Mouse (Mus musculus) kidney, embryonic 15.5 days (tissue): ENCODE results near the gene Zfp825. TPM values are rescaled to one million over a fixed set of nuclear protein-coding genes. Genes with fewer than 3 reads are reported as not detected.
"Not testable (repeated sequence)": the region's sequence is repeated elsewhere in the genome, so short reads cannot be mapped to it uniquely, and the experiment has no call there.

ENCODE experiments used
- ATAC-seq: fragments of 200-750 bp; cut with Nextera tagmentation; replicated peaks from 2 replicates; pipeline ENCODE4 v1.8.0; 2017; ENCODE audit warnings: moderate TSS enrichment; ENCODE audit not compliant: low FRiP score
- H3K27ac ChIP-seq: fragments of 300-500 bp; sonication (generic); 2 replicates; pipeline ENCODE4 v1.5.1; 2015; ENCODE audit warnings: mild to moderate bottlenecking, inconsistent platforms
- H3K27me3 ChIP-seq: fragments of 300-500 bp; sonication (generic); 2 replicates; pipeline ENCODE4 v1.6.1; 2015; ENCODE audit warnings: inconsistent platforms
- H3K36me3 ChIP-seq: fragments of 300-500 bp; sonication (generic); 2 replicates; pipeline ENCODE4 v1.6.1; 2015; ENCODE audit warnings: inconsistent platforms
- H3K4me1 ChIP-seq: fragments of 300-500 bp; sonication (generic); 2 replicates; pipeline ENCODE4 v1.6.1; 2015; ENCODE audit warnings: inconsistent platforms
- H3K4me2 ChIP-seq: fragments of 300-500 bp; sonication (generic); 2 replicates; pipeline ENCODE4 v1.6.1; 2015; ENCODE audit warnings: moderate library complexity, mild to moderate bottlenecking, inconsistent platforms
- H3K4me3 ChIP-seq: fragments of 300-500 bp; sonication (generic); replicated peaks from 2 replicates; pipeline ENCODE4 v1.5.1; 2015; ENCODE audit warnings: mild to moderate bottlenecking, inconsistent platforms
- H3K9ac ChIP-seq: fragments of 300-500 bp; sonication (generic); 2 replicates; pipeline ENCODE4 v1.6.1; 2015; ENCODE audit warnings: mild to moderate bottlenecking, inconsistent platforms
- H3K9me3 ChIP-seq: fragments of 300-500 bp; sonication (generic); replicated peaks from 2 replicates; pipeline ENCODE4 v1.6.1; 2016; ENCODE audit warnings: inconsistent platforms
- WGBS: fragments of 180-500 bp; shearing (Covaris S2); methylation state at CpG from one replicate; pipeline ENCODE4 v1.1.7; 2015; ENCODE audit warnings: mixed read lengths; 5-methylcytosine and 5-hydroxymethylcytosine counted together
- polyA plus RNA-seq: library from polyadenylated mRNA; unstranded; fragments of >200 nt; fragmentation: Nextera tagmentation; extraction: Ambion mirVana; gene quantifications from 2 replicates; pipeline ENCODE4 v1.2.1, GENCODE M21; 2015

The Zfp825 gene
- polyA plus RNA-seq, result 22.5 and 23.7 TPM in 2 replicates

DNA sequence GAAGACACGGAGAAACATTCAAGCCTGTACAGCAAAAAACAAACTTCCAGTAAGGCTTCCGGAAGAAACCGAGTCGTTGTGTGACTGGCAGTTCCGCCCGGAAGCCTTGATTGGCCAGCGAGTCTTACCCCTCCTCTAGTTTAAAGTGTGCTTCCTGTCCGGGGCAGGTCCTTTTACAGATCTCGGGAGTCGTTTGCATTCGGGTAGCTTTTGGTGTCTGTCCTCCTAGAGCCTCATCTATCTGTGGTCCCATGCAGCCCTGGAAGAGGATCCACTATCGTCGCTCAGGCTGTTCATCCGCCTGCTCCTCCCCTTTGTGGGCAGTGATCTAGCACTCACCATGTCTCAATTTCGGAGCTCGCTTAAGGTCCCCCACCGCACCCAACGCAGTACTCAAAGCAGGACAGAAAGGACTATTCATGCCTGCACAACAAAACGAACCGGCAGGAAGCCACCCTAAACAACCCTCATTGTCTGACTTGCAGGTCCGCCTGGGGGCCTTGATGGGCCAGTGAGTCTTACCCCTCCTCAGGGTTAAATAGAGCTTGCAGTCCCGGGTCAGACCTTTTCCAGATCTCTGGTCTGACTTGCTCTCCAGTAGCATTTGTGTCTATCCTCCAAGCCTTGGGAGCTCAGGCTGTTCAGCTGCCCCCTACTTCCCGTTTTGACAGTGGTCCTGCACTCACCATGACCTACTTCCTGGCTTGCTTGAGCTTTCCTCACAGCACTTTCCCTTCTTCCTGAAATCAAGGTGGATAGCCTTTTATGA is at the start of gene Zfp825:
Gene Zfp825 (minus strand): TSS at position 82 of the 769 bp plus-strand sequence.
- ATAC-seq, result peak; percentile 99
- peak within 1 kb of the TSS; percentile 84 for H3K4me2 ChIP-seq
- H3K9me3 ChIP-seq, result no peaks in the 10 kb centered on the region
- H3K36me3 ChIP-seq, result no peaks in the 10 kb centered on the region
- H3K4me1 ChIP-seq, result 0 out of 2 replicates have a peak, but pooled peaks cover 8% of the 10 kb centered on the region
- WGBS, result under 1% methylated on average over 23 of the region's 23 CpGs
- no peaks in the 10 kb centered on the region for H3K27me3 ChIP-seq
- H3K4me3 ChIP-seq, result peak within 1 kb of the TSS; percentile 56
- peak within 1 kb of the TSS; percentile 94 for H3K27ac ChIP-seq
- H3K9ac ChIP-seq, result peak within 1 kb of the TSS; percentile 60

DNA sequence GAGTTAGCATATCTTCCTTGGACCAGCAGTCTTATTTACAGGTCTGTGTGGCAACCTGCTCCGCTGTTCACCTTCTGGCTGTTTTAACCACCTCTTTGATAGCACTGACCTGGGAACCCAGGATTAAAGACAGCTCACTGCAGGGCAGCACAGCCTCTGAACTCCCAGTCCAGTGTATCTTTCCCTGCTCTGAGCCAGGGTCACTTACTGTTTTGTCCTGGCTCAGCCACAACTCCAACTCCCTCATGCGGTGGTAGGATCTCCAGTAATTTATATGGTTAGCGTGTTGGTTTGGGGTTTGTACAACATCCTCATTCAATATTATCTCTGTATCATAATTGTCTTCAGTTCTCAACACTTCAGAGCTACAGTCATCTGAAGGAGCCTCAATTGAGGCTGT is 41.6 kb upstream of the Zfp825 start:
- H3K4me2 ChIP-seq, H3K27me3 ChIP-seq, H3K9me3 ChIP-seq, H3K4me3 ChIP-seq, H3K27ac ChIP-seq, H3K36me3 ChIP-seq, ATAC-seq, H3K9ac ChIP-seq, H3K4me1 ChIP-seq: not testable (repeated sequence)
- 92% methylated on average over 3 of the region's 3 CpGs for WGBS

- not testable (repeated sequence) for H3K4me2 ChIP-seq
Observed at GRCm38 (mm10) chr13:74534864-74535263, 41.1 kb upstream of the Zfp825 start.

GRCm38 (mm10) chr13:74534096-74534495 is 40.3 kb upstream of the Zfp825 start:
- no peak; the same call in 1 of the 2 replicates for ATAC-seq
- Histone ChIP-seq H3K36me3 (no peaks in the 10 kb centered on the region), H3K9me3 (no peaks in the 10 kb centered on the region), H3K4me1 (no peaks in the 10 kb centered on the region), H3K4me2 (no peak overlapping the region), H3K27ac (no peak overlapping the region), H3K27me3 (no peaks in the 10 kb centered on the region), H3K4me3 (no peak overlapping the region), H3K9ac (no peak overlapping the region)
- WGBS, result 92% methylated on average over 15 of the region's 15 CpGs

More at GRCm38 (mm10) chr13:74534864-74535263, 41.1 kb upstream of the Zfp825 start:
- not testable (repeated sequence) for H3K9ac ChIP-seq, H3K36me3 ChIP-seq, H3K27me3 ChIP-seq, H3K4me1 ChIP-seq, H3K27ac ChIP-seq, H3K9me3 ChIP-seq, H3K4me3 ChIP-seq
- peak; percentile 54; the same call in 1 of the 2 replicates for ATAC-seq
- WGBS, result 19% methylated on average over 3 of the region's 3 CpGs

- H3K4me3 ChIP-seq, ATAC-seq, H3K36me3 ChIP-seq, H3K27me3 ChIP-seq, H3K4me1 ChIP-seq, H3K4me2 ChIP-seq, H3K9me3 ChIP-seq, H3K9ac ChIP-seq, H3K27ac ChIP-seq: not testable (repeated sequence)
- WGBS, result 25% methylated on average over 1 of the region's 1 CpGs
Observed at GRCm38 (mm10) chr13:74531251-74531650, 37.5 kb upstream of the Zfp825 start.

DNA sequence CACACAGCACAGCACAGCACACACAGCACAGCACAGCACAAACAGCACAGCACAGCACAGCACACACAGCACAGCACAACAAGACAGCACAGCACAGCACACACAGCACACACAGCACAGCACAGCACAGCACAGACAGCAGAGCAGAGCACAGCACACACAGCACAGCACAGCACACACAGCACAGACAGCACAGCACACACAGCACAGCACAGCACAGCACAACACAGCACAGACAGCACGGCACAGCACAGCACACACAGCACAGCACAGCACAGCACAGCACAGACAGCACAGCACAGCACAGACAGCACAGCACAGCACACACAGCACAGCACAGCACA is 35.6 kb upstream of the Zfp825 start:
- H3K4me3 ChIP-seq, H3K27ac ChIP-seq, H3K4me1 ChIP-seq, H3K9me3 ChIP-seq, H3K9ac ChIP-seq, H3K27me3 ChIP-seq, H3K4me2 ChIP-seq, H3K36me3 ChIP-seq: not testable (repeated sequence)
- peak; percentile 36 for ATAC-seq
- WGBS, result 11% methylated on average over 1 of the region's 1 CpGs

DNA sequence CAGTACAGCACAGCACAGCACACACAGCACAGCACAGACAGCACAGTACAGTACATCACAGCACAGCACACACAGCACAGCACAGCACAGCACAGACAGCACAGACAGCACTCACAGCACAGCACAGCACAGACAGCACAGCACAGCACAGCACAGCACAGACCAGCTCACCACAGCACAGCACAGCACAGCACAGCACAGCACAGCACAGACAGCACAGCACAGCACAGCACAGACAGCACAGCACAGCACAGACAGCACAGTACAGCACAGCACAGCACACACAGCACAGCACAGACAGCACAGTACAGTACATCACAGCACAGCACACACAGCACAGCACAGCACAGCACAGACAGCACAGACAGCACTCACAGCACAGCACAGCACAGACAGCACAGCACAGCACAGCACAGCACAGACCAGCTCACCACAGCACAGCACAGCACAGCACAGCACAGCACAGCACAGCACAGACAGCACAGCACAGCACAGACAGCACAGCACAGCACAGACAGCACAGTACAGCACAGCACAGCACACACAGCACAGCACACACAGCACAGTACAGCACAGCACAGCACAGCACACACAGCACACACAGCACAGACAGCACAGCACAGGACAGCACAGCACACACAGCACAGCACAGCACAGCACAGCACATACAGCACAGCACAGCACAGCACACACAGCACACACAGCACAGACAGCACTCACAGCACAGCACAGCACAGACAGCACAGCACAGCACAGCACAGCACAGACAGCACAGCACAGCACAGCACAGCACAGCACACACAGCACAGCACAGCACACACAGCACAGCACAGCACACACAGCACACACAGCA is 35.0 kb upstream of the Zfp825 start:
- H3K4me3 ChIP-seq, H3K27ac ChIP-seq, H3K9me3 ChIP-seq, H3K4me2 ChIP-seq, H3K4me1 ChIP-seq, H3K27me3 ChIP-seq, H3K9ac ChIP-seq, H3K36me3 ChIP-seq: not testable (repeated sequence)
- peak; percentile 52 for ATAC-seq

GRCm38 (mm10) chr13:74522481-74523237 is 28.9 kb upstream of the Zfp825 start:
- H3K27me3 ChIP-seq, result no peaks in the 10 kb centered on the region
- no peaks in the 10 kb centered on the region for H3K9me3 ChIP-seq
- H3K4me2 ChIP-seq, result peak overlapping the region; percentile 80
- H3K4me3 ChIP-seq, result peak overlapping the region; percentile 61
- no peaks in the 10 kb centered on the region for H3K36me3 ChIP-seq
- WGBS, result 3% methylated on average over 15 of the region's 15 CpGs
- peak; percentile 99 for ATAC-seq
- peak overlapping the region; percentile 56 for H3K9ac ChIP-seq
- H3K27ac ChIP-seq, result peak overlapping the region; percentile 97
- 0 out of 2 replicates have a peak, but pooled peaks cover 7% of the 10 kb centered on the region for H3K4me1 ChIP-seq

GRCm38 (mm10) chr13:74522141-74522480 is 28.3 kb upstream of the Zfp825 start:
- Histone ChIP-seq H3K9ac (peak overlapping the region; percentile 56), H3K4me3 (peak overlapping the region; percentile 61), H3K4me2 (peak overlapping the region; percentile 80), H3K27ac (peak overlapping the region; percentile 97)
- H3K27me3 ChIP-seq, ATAC-seq, H3K4me1 ChIP-seq, H3K9me3 ChIP-seq, H3K36me3 ChIP-seq: not testable (repeated sequence)
- 3% methylated on average over 3 of the region's 3 CpGs for WGBS

DNA sequence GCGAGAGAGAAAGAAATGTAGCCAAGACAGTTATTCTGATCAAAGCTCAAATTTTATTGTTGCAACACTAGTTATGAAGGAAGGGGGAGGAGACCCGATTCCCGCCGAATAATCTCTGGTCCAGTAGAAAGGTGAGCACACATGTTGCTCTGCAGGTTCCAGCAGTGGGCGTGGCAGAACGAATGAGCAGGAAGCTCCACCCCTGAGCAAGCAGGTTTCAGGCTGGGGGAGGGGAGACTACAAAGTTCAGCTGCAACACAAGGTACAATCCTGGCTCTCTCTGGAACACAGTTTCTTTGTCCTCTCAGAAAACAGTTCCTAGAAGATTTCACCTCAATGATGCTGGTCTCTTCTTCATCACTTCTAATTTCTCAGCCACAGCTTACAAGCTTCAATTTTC is 14.2 kb upstream of the Zfp825 start:
- H3K4me3 ChIP-seq, H3K4me2 ChIP-seq, H3K9me3 ChIP-seq, H3K27ac ChIP-seq, H3K36me3 ChIP-seq, H3K9ac ChIP-seq, H3K4me1 ChIP-seq, H3K27me3 ChIP-seq, ATAC-seq: not testable (repeated sequence)
- 92% methylated on average over 6 of the region's 6 CpGs for WGBS

DNA sequence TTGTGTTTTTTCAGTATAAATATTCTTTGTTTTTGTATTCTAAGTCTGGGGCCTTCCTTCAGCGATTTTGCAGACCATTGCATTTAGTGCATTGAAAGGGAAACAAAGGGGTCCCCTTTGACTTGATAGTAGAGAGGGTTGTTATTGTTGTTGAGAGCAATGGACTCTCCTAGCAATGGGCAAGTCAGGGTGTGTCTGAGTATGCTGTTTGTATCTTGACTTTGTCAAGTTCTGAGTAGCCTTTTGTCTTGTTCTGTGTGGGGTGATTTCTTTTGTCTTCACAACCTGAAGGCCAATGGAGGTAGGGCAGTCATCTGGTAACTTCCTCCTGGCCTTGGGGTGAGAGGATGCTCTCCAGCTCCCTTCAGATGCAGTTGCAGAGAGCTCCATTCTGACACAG is 9.1 kb upstream of the Zfp825 start:
- ATAC-seq, H3K27me3 ChIP-seq, H3K27ac ChIP-seq, H3K4me3 ChIP-seq, H3K4me2 ChIP-seq, H3K36me3 ChIP-seq, H3K4me1 ChIP-seq, H3K9me3 ChIP-seq, H3K9ac ChIP-seq: not testable (repeated sequence)
- WGBS, result 73% methylated on average over 1 of the region's 1 CpGs

- not testable (repeated sequence) for H3K4me2 ChIP-seq, H3K9ac ChIP-seq, H3K9me3 ChIP-seq, H3K27ac ChIP-seq, H3K4me3 ChIP-seq, H3K27me3 ChIP-seq, H3K4me1 ChIP-seq, ATAC-seq, H3K36me3 ChIP-seq
- 30% methylated on average over 1 of the region's 1 CpGs for WGBS
Observed at GRCm38 (mm10) chr13:74499696-74500095, 5.9 kb upstream of the Zfp825 start.
